Mouse (Mus musculus): Measurements from ENCODE around the gene Nprl3.

Gene Nprl3

DNA sequence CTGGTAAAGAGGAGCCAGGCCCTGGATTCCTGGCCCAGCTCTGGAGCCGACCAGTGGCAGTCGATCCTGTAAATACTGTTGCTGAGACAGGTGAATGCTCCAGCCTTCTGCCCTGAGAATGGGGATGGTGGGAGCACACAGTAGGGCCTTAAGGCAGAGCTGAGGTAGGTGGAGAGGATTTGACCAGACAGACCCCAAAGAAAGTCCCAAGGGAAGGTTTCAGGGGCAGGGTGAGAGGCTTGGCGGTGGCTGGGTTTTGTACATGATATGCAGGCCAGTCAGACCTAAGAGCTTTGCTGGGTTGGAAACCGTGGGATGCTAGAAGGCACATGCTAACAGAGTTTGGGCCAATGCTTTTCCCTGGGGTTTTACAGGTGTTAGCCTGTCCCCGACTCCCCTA, 72.9 kb downstream of the Nprl3 start:
- DNase-seq = no peak

DNA sequence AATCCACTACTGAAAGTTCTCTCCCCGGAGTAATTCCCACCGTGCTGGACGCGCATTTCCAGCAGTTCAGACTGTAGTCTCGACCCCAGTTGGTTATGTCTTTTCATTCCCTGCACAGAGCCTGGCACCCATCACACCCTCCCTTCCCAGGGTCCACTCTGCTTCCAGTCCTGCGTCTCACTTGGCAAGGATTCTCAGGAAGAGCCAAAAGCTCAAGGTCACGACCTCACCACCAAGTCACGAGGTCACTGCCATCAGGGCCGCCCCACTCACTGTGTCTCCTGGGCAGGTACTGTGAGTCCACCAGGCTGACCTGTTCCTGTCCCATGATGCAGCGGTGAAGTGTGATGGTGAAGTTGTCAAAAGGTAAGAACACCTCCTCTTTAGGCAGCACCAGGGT, 73.4 kb downstream of the Nprl3 start:
- DNase-seq = no peak

DNA sequence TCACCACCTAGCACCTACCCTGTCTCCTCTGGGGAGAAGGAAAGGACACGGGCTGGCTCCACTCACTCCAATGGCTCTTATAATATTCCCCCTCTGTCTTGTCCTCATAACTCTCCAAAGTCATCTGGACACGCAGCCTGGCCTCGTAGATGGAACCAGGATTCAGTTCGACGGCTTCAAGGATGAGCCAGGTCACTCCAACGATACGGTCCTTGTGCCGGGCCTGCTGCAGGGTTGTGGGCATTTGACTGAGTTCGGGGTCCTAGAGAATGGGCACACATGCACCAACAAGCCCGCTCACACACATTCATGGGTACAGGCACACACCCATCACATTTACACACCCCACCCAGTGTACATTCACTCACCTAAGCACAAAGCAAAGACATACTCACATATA, 74.4 kb downstream of the Nprl3 start:
- DNase-seq = no peak

DNA sequence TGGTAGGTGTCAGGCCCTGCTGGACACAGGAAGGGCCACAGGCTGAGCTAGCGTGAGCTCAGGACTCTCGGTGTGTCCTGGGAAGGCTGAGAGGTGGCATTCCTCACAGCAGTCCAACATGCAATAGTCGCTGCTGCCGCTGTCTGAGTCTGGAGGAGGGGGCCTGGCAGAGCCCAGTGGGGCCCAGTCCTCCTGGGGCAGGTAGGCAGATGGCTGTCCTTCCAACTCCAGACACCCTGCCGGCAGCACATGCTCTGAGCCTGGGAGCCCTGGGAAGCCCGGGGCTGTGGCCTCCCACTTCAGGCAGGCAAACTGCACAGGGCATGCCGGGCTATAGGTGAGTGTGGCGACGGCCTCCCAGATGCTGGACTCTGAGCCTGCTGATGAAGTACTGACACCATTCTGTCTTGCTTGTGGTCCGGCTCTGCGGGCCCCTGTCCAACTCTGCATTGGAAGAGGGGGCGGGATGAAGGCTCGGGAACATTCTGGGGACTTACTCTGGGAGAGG, 76.8 kb downstream of the Nprl3 start:
- no peak for DNase-seq

DNA sequence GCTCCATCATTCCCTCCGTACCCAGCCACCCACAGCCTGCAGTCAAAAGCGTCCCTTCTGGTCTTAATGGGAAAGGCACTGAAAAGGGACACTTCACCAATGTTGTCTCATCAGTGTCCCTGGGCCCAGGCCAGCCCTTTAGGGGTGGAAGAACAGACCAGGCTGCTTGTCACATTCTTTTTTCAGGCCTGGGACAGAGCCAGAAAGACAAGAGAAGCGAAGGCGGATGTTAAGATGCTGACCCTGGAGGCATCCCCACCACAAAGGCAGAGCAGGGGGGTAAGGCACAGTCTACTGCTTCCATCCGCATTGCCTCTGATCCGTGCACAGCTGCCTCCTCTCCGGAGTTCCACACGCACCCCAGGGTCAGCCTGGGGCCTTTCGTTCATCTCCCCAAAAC, 77.4 kb downstream of the Nprl3 start:
- DNase-seq = no peak

DNA sequence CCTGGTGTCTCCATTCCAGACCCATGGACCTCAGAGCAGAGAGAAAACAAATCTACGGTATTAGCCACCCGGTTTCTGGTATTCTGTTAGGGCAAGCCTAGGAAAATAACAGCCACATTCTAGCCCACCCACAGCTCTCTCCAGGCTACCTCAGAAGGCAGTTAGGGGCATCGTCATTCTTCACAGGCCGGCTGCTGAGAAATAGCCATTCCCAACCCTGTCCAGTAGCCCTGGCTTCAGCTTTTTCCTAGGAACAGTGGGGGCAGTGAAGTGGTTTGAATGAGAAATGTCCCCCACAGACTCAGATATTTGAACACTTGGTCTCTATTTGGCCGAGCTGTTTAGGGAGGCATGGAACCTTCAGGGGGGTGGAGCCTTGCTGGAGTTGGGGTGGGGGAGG, 78.1 kb downstream of the Nprl3 start:
- DNase-seq = no peak

DNA sequence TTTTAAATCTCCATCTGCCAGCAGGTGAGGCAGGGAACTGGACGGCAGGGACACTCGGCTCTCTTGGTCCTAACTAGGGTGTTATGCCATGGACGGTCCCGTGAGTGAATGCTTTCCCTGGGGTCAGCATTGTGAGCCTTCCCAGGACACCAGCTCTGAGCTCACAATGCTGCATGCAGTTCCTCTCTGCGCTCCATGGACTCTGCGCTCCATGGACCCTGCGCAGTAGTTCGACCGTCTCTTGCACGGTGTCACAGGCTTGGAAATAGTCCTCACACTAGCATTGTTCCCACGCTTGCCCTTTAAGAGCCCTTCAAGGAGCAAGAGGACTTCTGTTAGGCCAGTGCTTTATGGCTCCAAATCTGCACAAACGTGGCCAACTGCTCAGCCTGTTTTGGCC, 78.6 kb downstream of the Nprl3 start:
- DNase-seq = no peak

DNA sequence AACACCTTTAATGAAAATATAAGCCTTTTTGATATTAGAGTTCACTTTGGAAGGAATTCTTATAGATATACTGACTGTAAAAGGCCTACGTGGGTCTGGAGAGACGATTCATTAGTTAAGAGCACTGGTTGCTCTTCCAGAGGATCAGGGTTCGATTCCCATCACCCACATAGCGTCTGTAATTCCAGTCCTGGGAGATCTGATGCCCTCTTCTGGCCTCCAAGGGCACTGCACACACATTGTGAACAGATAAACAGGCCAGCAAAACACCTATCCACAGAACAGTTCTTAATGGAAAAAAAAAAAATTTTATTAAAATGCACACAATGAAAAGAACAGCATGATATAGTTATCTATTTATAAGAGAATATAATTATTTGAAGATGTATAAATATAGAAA, 80.3 kb downstream of the Nprl3 start:
- DNase-seq = no peak

DNA sequence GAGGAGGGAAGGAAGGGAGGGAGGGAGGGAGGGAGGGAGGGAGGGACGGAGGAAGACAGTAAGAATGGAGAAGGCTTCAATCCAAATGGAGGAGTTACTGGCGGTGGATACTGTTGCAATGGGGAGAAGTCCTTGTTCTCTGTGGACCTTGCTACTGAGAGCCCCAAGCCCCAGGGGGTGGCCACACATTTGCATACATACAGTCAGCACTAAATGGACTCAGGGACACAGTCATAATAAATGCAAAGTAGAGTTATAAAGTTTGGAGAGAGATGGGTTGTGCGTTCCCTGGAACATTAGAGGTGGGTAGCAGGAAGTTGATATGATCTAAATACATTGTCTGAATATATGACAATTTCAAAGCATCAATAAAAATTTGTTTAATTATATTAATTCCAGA, 81.5 kb downstream of the Nprl3 start:
- DNase-seq = no peak

DNA sequence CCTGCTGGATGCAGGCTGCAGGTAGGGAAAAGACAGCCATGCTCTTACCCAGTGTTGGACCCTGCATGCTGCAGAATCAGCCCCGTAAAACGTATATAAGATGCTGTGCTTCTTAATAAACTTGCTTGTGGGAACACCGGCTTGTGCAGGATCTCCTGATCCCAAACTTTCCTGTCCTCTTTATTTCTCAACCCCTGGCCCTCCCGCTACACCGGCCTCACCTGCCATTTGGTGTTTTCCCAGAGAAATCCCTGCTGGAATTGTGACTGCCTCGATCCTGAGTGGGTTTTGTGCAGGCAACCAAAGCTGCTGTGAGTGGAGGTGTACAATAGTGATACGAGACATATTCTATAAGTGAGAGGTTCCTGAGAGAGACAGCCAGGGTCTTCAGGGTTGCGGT, 83.0 kb downstream of the Nprl3 start:
- no peak for DNase-seq

DNA sequence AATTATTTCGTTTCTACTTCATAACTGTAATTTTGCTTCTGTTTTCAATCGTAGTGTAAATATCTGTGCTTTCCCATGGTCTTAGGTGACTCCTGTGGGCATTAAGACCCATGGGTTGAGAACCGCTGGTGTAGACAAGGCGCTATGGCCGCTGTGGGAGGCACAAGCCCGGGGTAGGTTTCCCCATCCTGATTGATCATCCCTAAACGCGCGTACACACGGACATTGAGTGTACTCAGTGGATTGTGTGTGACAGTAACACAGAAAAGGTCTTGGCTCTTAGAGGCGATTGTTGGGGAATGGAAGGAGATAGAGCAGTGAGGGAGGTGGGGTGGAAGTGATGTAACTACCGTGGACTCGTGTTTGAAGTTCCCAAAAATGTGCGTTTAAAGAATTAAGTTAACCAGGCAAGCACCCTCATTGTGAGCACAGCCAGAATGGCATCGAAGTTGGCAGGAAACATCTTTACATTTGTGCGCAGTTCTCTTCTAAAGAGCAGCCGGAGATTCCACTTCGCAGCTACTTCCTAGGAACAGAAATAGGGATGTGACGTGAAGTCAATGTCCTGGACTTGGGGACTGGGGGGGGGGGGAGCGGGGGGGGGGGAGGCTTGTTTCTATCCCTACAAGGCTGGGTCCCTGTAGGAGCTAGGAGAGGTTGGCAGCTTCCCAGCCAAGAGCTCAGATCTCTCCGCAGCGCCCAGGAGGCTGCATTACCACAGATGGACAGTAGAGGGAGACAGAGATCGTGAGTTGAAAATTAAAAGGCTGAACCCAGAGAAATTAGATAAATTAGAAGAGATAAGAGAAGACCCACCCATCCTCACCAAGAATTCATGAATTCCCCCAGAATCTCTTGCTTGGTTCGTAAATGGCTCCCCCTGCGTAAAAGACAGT, 85.3 kb downstream of the Nprl3 start:
- DNase-seq = peak; percentile 80

DNA sequence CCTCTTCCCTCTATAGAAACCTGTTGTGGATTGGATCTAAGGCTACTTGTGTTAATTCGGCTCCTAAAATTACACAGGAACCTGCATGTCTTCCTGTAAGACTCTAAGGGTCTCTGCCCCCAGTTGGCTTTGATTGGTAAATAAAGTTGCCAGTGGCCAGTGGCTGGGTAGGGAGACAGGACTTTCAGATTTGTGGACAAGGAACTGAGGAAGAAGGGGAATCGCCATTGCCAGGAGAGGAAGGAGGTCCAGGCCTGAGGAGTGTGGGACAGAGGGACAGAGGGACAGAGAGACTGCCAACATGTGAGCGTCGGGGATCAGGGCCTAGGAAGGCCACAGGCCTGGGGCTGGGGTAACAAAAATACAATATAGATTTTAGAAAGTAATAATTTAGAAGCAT, 86.3 kb downstream of the Nprl3 start:
- no peak for DNase-seq

DNA sequence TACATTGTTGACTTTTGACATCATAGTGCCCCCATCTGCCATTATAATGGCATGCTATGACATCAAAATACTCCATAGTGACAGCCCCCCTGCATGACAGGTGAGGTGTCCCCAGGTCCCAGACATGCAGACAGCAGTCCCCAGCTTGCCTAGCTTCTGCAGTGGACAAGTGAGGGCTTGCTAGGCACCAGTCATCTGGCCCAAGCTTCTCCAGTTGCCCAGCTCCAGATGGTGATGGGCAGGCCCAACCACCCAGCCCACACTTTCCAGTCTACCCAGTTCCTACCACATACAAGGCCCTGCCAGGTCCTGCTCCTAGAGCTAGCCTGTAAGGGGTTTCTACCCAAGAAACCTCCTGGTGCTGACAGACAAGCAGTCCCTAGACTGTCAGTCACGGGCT, 89.0 kb downstream of the Nprl3 start:
- no peak for DNase-seq

Measured in layer of hippocampus, adult 9-11 months (tissue).